Mouse (Mus musculus) cortical plate, adult 2 months (tissue): ENCODE measurements around the gene Asic2.

Source experiments
- CTCF ChIP-seq: fragments of 200-500 bp; IDR thresholded peaks from 2 replicates; pipeline ENCODE4 v1.5.1; 2011; ENCODE audit warnings: mild to moderate bottlenecking, control low read depth, low read length; ENCODE audit not compliant: insufficient read depth; ENCODE audit errors: extremely low read depth
- POLR2A ChIP-seq: fragments of 200-500 bp; IDR thresholded peaks from 2 replicates; pipeline ENCODE4 v1.6.1; 2011; ENCODE audit warnings: mild to moderate bottlenecking, low read length, control low read depth; ENCODE audit not compliant: insufficient read depth; ENCODE audit errors: extremely low read depth

DNA sequence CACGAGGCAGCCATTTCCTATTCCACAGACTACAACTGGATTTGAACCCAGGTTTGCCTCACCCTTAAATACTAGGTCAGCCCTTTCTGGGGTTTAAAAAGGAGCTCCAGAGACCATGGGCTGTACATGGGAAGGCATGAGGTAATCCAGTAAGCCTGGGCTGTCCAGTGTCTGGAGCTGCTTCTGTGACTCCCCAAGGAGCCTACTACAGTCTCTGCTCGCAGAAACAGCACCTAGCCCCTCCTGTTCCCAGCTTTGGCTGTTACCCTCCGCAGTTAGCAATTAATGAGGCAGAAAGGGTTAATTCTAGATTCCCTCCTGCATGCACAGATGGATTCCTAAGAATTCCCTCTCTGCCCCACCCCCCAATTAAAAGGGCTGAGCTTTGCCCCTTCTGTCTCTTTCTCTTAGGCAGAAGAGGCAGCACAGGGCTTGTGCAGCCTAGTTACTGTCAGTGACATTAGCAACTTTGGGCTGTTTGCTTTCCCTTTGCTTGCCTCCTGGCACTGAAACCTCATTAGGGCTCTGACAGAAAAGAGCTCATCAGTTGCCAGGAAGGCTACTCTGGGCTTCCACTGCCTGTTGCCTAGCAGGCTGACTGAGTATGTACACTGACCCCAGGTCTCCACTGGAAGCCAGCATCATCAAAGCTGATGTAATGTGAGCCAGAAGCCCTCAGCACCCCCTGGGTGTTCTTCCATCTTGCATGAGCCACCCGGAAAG lies 107.8 kb downstream of the Asic2 start, which contains the start of gene 5530401A14Rik:
- no peak for TF ChIP-seq CTCF
- TF ChIP-seq POLR2A: no peak
